Mouse (Mus musculus): Measurements from ENCODE around the gene Hes7. TPM values are rescaled to one million over a fixed set of nuclear protein-coding genes. Genes with fewer than 3 reads are reported as not detected.

The Hes7 gene
- polyA plus RNA-seq, 2 experiments, result 0.05 to 0.08 TPM

DNA sequence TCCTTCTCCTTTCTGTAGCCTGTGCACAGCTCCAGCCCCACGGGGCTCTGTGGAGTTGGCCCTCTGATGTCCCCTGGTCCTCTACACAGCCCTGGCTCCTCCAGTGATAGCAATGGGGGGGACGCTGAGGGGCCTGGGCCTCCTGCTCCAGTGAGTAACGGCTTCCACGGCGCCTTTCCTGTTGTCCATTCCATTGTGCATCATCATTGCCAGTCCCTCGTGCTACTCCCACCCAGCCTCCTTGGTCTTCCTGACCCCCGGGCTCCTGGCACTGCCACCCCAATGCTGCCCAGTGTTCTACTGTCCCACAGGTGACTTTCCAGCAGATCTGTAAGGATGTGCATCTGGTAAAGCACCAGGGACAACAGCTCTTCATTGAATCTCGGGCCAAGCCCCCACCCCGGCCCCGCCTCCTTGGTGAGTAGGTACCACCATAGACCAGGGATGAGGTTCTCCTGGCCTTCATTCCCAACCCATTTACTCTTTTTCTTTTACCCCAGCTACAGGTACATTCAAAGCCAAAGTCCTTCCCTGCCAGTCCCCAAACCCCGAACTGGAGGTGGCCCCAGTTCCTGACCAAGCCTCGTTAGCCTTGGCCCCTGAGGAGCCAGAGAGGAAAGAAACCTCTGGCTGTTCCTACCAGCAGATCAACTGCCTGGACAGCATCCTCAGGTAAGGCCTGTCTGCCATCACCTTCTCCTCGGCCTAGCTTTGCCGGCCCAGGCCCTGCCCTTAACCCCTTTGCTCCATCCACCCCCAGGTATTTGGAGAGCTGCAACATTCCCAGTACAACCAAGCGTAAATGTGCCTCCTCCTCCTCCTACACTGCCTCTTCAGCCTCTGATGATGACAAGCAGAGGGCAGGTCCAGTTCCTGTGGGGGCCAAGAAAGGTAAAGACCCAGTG lies 16.4 kb upstream of the Hes7 start:
- WGBS (ENCODE audit: insufficient replicate concordance), result 77% methylated on average over 15 of the region's 15 CpGs
- Histone ChIP-seq H3K4me1 (replicated peaks; ENCODE audit: control insufficient read depth in 2 of 2, insufficient read depth in 2 of 2, low read length in 1 of 2) (peaks cover 4 to 14% of the 10 kb centered on the region in 2 experiments), H3K27me3 (ENCODE audit: control insufficient read depth, insufficient read depth, low read length) (no peaks in the 10 kb centered on the region), H3K27ac (no peak overlapping the region), H3K36me3 (replicated peaks; ENCODE audit: control insufficient read depth, insufficient read depth, low read depth) (peaks cover 8% of the 10 kb centered on the region), H3K9me3 (ENCODE audit: control insufficient read depth, low read length) (no peaks in the 10 kb centered on the region), H3K4me2 (ENCODE audit: low read depth) (no peak overlapping the region), H3K9ac (replicated peaks) (no peak overlapping the region), H3K4me3 (ENCODE audit: insufficient read depth in 1 of 2, low read depth in 2 of 2, low read length in 2 of 2) (no peak overlapping the region)
- no peak for ATAC-seq (ENCODE audit: insufficient read depth)
- no peak for DNase-seq (ENCODE audit: low read depth in 3 of 3, low spot score in 3 of 3)
- TF ChIP-seq EP300 (IDR thresholded peaks at IDR 0.05; ENCODE audit: low read depth), result no peak
- TF ChIP-seq CTCF (IDR thresholded peaks at IDR 0.05; ENCODE audit: low read depth), result no peak

DNA sequence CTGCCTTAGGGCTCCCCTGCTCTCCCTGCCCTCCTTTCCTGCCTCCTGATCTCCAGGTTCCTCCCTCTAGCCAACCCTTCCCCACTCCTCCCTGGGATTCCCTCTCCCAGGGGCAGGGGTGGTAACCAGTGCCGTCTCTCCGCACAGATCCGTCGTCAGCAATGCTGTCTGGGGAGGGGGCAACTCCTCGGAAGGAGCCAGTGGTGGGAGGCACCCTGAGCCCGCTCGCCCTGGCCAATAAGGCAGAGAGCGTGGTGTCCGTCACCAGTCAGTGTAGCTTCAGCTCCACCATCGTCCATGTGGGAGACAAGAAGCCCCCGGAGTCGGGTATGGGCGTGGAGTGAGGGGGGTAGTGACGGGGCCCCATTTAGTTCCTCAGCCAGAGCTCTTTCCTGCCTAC lies 15.7 kb upstream of the Hes7 start:
- H3K27ac ChIP-seq, result no peak overlapping the region
- DNase-seq (ENCODE audit: low read depth in 3 of 3, low spot score in 3 of 3), result no peak
- H3K36me3 ChIP-seq (replicated peaks; ENCODE audit: control insufficient read depth, insufficient read depth, low read depth), result peaks cover 8% of the 10 kb centered on the region
- H3K4me2 ChIP-seq (ENCODE audit: low read depth), result no peak overlapping the region
- WGBS (ENCODE audit: insufficient replicate concordance), result 81% methylated on average over 14 of the region's 14 CpGs
- peaks cover 0 to 8% of the 10 kb centered on the region in 2 experiments; a peak in 2 of 4 replicates for H3K4me1 ChIP-seq (replicated peaks; ENCODE audit: control insufficient read depth in 2 of 2, insufficient read depth in 2 of 2, low read length in 1 of 2)
- TF ChIP-seq EP300 (IDR thresholded peaks at IDR 0.05; ENCODE audit: low read depth) (no peak), CTCF (IDR thresholded peaks at IDR 0.05; ENCODE audit: low read depth) (no peak)
- H3K27me3 ChIP-seq (ENCODE audit: control insufficient read depth, insufficient read depth, low read length), result no peaks in the 10 kb centered on the region
- H3K9ac ChIP-seq (replicated peaks), result no peak overlapping the region
- no peak overlapping the region for H3K4me3 ChIP-seq (ENCODE audit: insufficient read depth in 1 of 2, low read depth in 2 of 2, low read length in 2 of 2)
- ATAC-seq (ENCODE audit: insufficient read depth), result no peak
- no peaks in the 10 kb centered on the region for H3K9me3 ChIP-seq (ENCODE audit: control insufficient read depth, low read length)

DNA sequence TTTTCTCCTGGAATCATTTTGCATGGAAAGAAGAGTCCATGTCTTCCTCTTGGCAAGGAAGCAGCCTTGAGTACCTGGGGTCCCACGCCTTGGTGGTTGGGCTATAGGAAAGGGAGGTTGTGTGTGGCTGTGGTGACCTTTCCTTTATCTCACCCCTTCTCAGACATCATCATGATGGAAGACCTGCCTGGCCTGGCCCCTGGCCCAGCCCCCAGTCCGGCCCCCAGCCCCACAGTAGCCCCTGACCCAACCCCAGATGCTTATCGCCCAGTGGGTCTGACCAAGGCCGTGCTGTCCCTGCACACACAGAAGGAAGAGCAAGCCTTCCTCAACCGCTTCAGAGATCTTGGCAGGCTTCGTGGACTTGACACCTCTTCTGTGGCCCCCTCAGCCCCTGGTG lies 15.0 kb upstream of the Hes7 start:
- no peaks in the 10 kb centered on the region for H3K9me3 ChIP-seq (ENCODE audit: control insufficient read depth, low read length)
- no peak for DNase-seq (ENCODE audit: low read depth in 3 of 3, low spot score in 3 of 3)
- H3K4me3 ChIP-seq (ENCODE audit: insufficient read depth in 1 of 2, low read depth in 2 of 2, low read length in 2 of 2), result no peak overlapping the region
- H3K36me3 ChIP-seq (replicated peaks; ENCODE audit: control insufficient read depth, insufficient read depth, low read depth), result peaks cover 8% of the 10 kb centered on the region
- H3K9ac ChIP-seq (replicated peaks), result no peak overlapping the region
- peaks cover 0 to 7% of the 10 kb centered on the region in 2 experiments; a peak in 2 of 4 replicates for H3K4me1 ChIP-seq (replicated peaks; ENCODE audit: control insufficient read depth in 2 of 2, insufficient read depth in 2 of 2, low read length in 1 of 2)
- no peaks in the 10 kb centered on the region for H3K27me3 ChIP-seq (ENCODE audit: control insufficient read depth, insufficient read depth, low read length)
- no peak overlapping the region for H3K4me2 ChIP-seq (ENCODE audit: low read depth)
- WGBS (ENCODE audit: insufficient replicate concordance), result 73% methylated on average over 6 of the region's 6 CpGs
- no peak for ATAC-seq (ENCODE audit: insufficient read depth)
- H3K27ac ChIP-seq, result no peak overlapping the region
- TF ChIP-seq CTCF (IDR thresholded peaks at IDR 0.05; ENCODE audit: low read depth), result no peak
- TF ChIP-seq EP300 (IDR thresholded peaks at IDR 0.05; ENCODE audit: low read depth), result no peak

DNA sequence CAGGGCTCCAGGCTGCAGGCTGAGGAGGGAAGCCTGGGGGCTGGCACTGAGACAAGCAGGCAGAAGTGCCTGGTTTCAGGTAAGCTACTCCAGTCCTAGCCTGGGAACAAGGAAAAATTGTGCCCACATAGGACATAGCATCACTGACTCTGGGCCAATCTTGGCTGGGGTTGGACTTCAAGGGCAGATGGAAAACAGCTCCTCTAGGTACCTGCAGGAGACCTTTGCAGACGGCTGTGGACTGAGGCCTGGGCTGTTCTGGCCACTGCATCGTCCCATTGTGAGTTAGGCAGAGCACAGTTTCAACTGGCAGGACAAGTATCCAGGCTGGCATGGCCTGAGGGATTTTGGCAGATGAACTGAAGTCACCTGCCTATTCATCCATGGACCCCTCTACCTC lies 14.4 kb upstream of the Hes7 start:
- Histone ChIP-seq H3K4me2 (ENCODE audit: low read depth) (no peak overlapping the region), H3K9me3 (ENCODE audit: control insufficient read depth, low read length) (no peaks in the 10 kb centered on the region), H3K27ac (no peak overlapping the region), H3K36me3 (replicated peaks; ENCODE audit: control insufficient read depth, insufficient read depth, low read depth) (peaks cover 8% of the 10 kb centered on the region), H3K4me1 (replicated peaks; ENCODE audit: control insufficient read depth in 2 of 2, insufficient read depth in 2 of 2, low read length in 1 of 2) (peaks cover 0 to 5% of the 10 kb centered on the region in 2 experiments; a peak in 3 of 4 replicates), H3K4me3 (ENCODE audit: insufficient read depth in 1 of 2, low read depth in 2 of 2, low read length in 2 of 2) (no peak overlapping the region), H3K27me3 (ENCODE audit: control insufficient read depth, insufficient read depth, low read length) (no peaks in the 10 kb centered on the region), H3K9ac (replicated peaks) (no peak overlapping the region)
- WGBS (ENCODE audit: insufficient replicate concordance), result 66% methylated on average over 2 of the region's 2 CpGs
- TF ChIP-seq CTCF (IDR thresholded peaks at IDR 0.05; ENCODE audit: low read depth) (no peak), EP300 (IDR thresholded peaks at IDR 0.05; ENCODE audit: low read depth) (no peak)
- DNase-seq (ENCODE audit: low read depth in 3 of 3, low spot score in 3 of 3), result no peak
- ATAC-seq (ENCODE audit: insufficient read depth), result no peak

DNA sequence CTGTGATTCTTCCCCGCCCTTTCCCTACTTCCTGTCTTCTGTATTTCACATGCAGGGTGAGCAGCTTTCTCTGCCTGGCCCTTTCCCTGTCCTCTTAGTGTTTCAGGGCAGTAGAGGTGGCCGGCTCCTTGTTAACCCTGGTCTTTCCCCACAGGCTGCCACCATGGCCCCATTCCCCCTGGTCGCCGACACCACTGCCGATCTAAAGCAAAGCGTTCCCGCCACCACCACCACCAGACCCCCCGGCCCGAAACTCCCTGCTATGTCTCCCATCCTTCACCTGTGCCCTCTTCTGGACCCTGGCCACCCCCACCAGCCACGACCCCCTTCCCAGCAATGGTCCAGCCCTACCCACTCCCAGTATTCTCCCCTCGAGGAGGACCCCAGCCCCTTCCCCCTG lies 13.9 kb upstream of the Hes7 start:
- Histone ChIP-seq H3K4me1 (replicated peaks; ENCODE audit: control insufficient read depth in 2 of 2, insufficient read depth in 2 of 2, low read length in 1 of 2) (peaks cover under 1 to 8% of the 10 kb centered on the region in 2 experiments; a peak in 3 of 4 replicates), H3K27me3 (ENCODE audit: control insufficient read depth, insufficient read depth, low read length) (no peaks in the 10 kb centered on the region), H3K36me3 (replicated peaks; ENCODE audit: control insufficient read depth, insufficient read depth, low read depth) (peaks cover 8% of the 10 kb centered on the region), H3K27ac (no peak overlapping the region), H3K4me2 (ENCODE audit: low read depth) (no peak overlapping the region), H3K9me3 (ENCODE audit: control insufficient read depth, low read length) (no peaks in the 10 kb centered on the region), H3K4me3 (ENCODE audit: insufficient read depth in 1 of 2, low read depth in 2 of 2, low read length in 2 of 2) (no peak overlapping the region), H3K9ac (replicated peaks) (no peak overlapping the region)
- ATAC-seq (ENCODE audit: insufficient read depth), result no peak
- TF ChIP-seq EP300 (IDR thresholded peaks at IDR 0.05; ENCODE audit: low read depth), result no peak
- no peak for TF ChIP-seq CTCF (IDR thresholded peaks at IDR 0.05; ENCODE audit: low read depth)
- DNase-seq (ENCODE audit: low read depth in 3 of 3, low spot score in 3 of 3), result no peak
- WGBS (ENCODE audit: insufficient replicate concordance), result 82% methylated on average over 11 of the region's 11 CpGs

Measured in liver, embryonic 14.5 days (tissue).